In the genomic region with DNA sequence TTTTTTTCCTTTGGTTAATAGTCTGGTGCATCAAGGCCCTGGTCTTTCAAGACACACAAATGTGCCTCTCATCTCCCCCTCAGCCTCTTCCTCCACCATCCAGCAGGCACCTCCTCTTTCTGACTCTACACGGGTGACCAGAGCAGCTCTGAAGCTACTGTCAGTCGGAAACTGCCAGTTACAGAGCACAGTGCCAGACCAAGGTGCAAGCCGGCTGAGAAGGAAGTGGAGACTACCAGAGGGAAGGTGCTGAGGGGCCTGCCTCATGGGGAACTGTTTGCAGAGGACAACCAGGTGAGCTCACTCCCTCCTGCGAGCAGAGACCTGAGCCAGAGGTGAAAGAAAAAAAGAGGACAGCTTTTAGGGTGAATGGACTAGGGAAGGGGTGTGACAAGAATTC, we compare ENCODE assay signal across 25 mouse cellular contexts. TPM values are rescaled to one million over a fixed set of nuclear protein-coding genes. Genes with fewer than 3 reads are reported as not detected.
A peak's percentile ranks its signal among the peaks of the same experiment; 100 is the strongest.
DNase-seq lines count a peak whose midpoint lies in the region; ATAC-seq lines count a peak whose summit lies in the region.
"Had no signal": no experiment of that assay in that cellular context is flagged by ENCODE, and none has a peak within 500 bp of the region (broad histone marks: within the 10 kb centered on the region; RNA-seq: fewer than 3 reads in every experiment).

Gene Gcsam (plus strand): TSS at position 114 of the 400 bp plus-strand sequence.

- H3K4me3 ChIP-seq in liver, embryonic 13.5 days (replicated peaks): no peak within 1 kb of the TSS
- no peak within 1 kb of the TSS for H3K4me3 ChIP-seq in liver, embryonic 12.5 days
- no peak within 1 kb of the TSS for H3K4me3 ChIP-seq in intestine, embryonic 14.5 days (ENCODE audit: low read depth, low read length)
- H3K4me3 ChIP-seq in hindbrain, embryonic 16.5 days (ENCODE audit: low read length): no peak within 1 kb of the TSS
- no peak within 1 kb of the TSS for H3K4me3 ChIP-seq in kidney, embryonic 14.5 days (ENCODE audit: low read length)
- H3K4me3 ChIP-seq: heart, adult 2 months; heart, embryonic 15.5 days; hindbrain, embryonic 10.5 days; limb, embryonic 15.5 days; neural tube, embryonic 13.5 days had no signal

- no peaks in the 10 kb centered on the region for H3K36me3 ChIP-seq in liver, embryonic 13.5 days
- no peaks in the 10 kb centered on the region for H3K36me3 ChIP-seq in liver, embryonic 12.5 days
- H3K36me3 ChIP-seq in intestine, embryonic 14.5 days (ENCODE audit: control insufficient read depth, insufficient read depth, low read length): no peaks in the 10 kb centered on the region
- H3K36me3 ChIP-seq in hindbrain, embryonic 16.5 days (ENCODE audit: control insufficient read depth, insufficient read depth, low read length): no peaks in the 10 kb centered on the region
- H3K36me3 ChIP-seq in kidney, embryonic 14.5 days (ENCODE audit: control insufficient read depth, insufficient read depth, low read length): no peaks in the 10 kb centered on the region
- H3K36me3 ChIP-seq: heart, embryonic 15.5 days; hindbrain, embryonic 10.5 days; limb, embryonic 15.5 days; neural tube, embryonic 13.5 days had no signal

- H3K4me2 ChIP-seq in liver, embryonic 13.5 days: no peak within 1 kb of the TSS
- no peak within 1 kb of the TSS for H3K4me2 ChIP-seq in liver, embryonic 12.5 days
- H3K4me2 ChIP-seq in intestine, embryonic 14.5 days (ENCODE audit: low read length): no peak within 1 kb of the TSS
- no peak within 1 kb of the TSS for H3K4me2 ChIP-seq in hindbrain, embryonic 16.5 days (ENCODE audit: low read length)
- no peak within 1 kb of the TSS for H3K4me2 ChIP-seq in kidney, embryonic 14.5 days (replicated peaks; ENCODE audit: low read depth, low read length)
- H3K4me2 ChIP-seq: heart, embryonic 15.5 days; limb, embryonic 15.5 days; neural tube, embryonic 13.5 days had no signal

- no peak within 1 kb of the TSS for H3K27ac ChIP-seq in liver, embryonic 13.5 days
- no peak within 1 kb of the TSS for H3K27ac ChIP-seq in liver, embryonic 12.5 days
- peak within 1 kb of the TSS; percentile 34; the same call in 1 of the 2 replicates for H3K27ac ChIP-seq in intestine, embryonic 14.5 days (ENCODE audit: low read depth)
- H3K27ac ChIP-seq in hindbrain, embryonic 16.5 days (ENCODE audit: low read depth, low read length): no peak within 1 kb of the TSS
- no peak within 1 kb of the TSS for H3K27ac ChIP-seq in kidney, embryonic 14.5 days (ENCODE audit: low read depth, low read length)
- H3K27ac ChIP-seq: heart, adult 2 months; heart, embryonic 15.5 days; hindbrain, embryonic 10.5 days; limb, embryonic 15.5 days; neural tube, embryonic 13.5 days had no signal

- no peak for DNase-seq in liver, embryonic 13.5 days
- DNase-seq in A20 (ENCODE audit: low read depth, low spot score): peak; percentile 87
- no peak for DNase-seq in intestine, embryonic 14.5 days (ENCODE audit: low spot score)
- no peak for DNase-seq in embryo, embryonic 9.5 days (ENCODE audit: extremely low spot score)
- DNase-seq: adrenal gland, postnatal 25 days; B cell, adult 2 months; cerebellum, adult 11 months; cerebellum, postnatal 10 days; embryo, embryonic 11 days; heart, adult 2 months; lung, postnatal 4 days; midbrain, embryonic 14.5 days; right cerebral cortex, adult 18-20 months had no signal

- ATAC-seq in liver, embryonic 13.5 days (ENCODE audit: low read depth): 0 out of 2 replicates have a peak, but pooled peaks have one; percentile 12
- no peak for ATAC-seq in liver, embryonic 12.5 days
- ATAC-seq in intestine, embryonic 14.5 days (replicated peaks; ENCODE audit: low FRiP score, low TSS enrichment, low read depth): no peak
- ATAC-seq in megakaryocyte progenitor cell, adult 5-6 weeks (replicated peaks; ENCODE audit: poor library complexity): peak; percentile 45; the same call in 1 of the 2 replicates
- no peak for ATAC-seq in hindbrain, embryonic 16.5 days
- no peak for ATAC-seq in kidney, embryonic 14.5 days (ENCODE audit: low FRiP score, low TSS enrichment)
- ATAC-seq: inflammation-experienced regulatory T-cells, adult 6 months had no signal

- H3K9ac ChIP-seq in liver, embryonic 13.5 days: no peak within 1 kb of the TSS
- no peak within 1 kb of the TSS for H3K9ac ChIP-seq in liver, embryonic 12.5 days
- no peak within 1 kb of the TSS for H3K9ac ChIP-seq in intestine, embryonic 14.5 days (ENCODE audit: low read length)
- H3K9ac ChIP-seq in hindbrain, embryonic 16.5 days (ENCODE audit: low read depth, low read length): no peak within 1 kb of the TSS
- H3K9ac ChIP-seq in kidney, embryonic 14.5 days (ENCODE audit: low read depth, low read length): no peak within 1 kb of the TSS
- H3K9ac ChIP-seq: heart, embryonic 15.5 days; limb, embryonic 15.5 days; neural tube, embryonic 13.5 days had no signal

- H3K9me3 ChIP-seq in liver, embryonic 13.5 days (replicated peaks): no peaks in the 10 kb centered on the region
- no peaks in the 10 kb centered on the region for H3K9me3 ChIP-seq in liver, embryonic 12.5 days (replicated peaks)
- no peaks in the 10 kb centered on the region for H3K9me3 ChIP-seq in intestine, embryonic 14.5 days (ENCODE audit: control insufficient read depth, low read length)
- no peaks in the 10 kb centered on the region for H3K9me3 ChIP-seq in hindbrain, embryonic 16.5 days (ENCODE audit: control insufficient read depth, low read length)
- H3K9me3 ChIP-seq in kidney, embryonic 14.5 days (ENCODE audit: control insufficient read depth, low read length): no peaks in the 10 kb centered on the region
- H3K9me3 ChIP-seq: heart, embryonic 15.5 days; hindbrain, embryonic 10.5 days; limb, embryonic 15.5 days; neural tube, embryonic 13.5 days had no signal

- 22% methylated on average over 4 of the region's 4 CpGs for WGBS in liver, embryonic 13.5 days (ENCODE audit: insufficient replicate concordance)
- WGBS in liver, embryonic 12.5 days (ENCODE audit: insufficient replicate concordance): 22% methylated on average over 4 of the region's 4 CpGs
- 60% methylated on average over 4 of the region's 4 CpGs for WGBS in intestine, embryonic 14.5 days
- 81% methylated on average over 4 of the region's 4 CpGs for WGBS in hindbrain, embryonic 16.5 days
- WGBS in kidney, embryonic 14.5 days: 70% methylated on average over 4 of the region's 4 CpGs

- H3K27me3 ChIP-seq in liver, embryonic 13.5 days: no peaks in the 10 kb centered on the region
- H3K27me3 ChIP-seq in liver, embryonic 12.5 days (replicated peaks): no peaks in the 10 kb centered on the region
- H3K27me3 ChIP-seq in intestine, embryonic 14.5 days (replicated peaks; ENCODE audit: control insufficient read depth, insufficient read depth, low read length): no peaks in the 10 kb centered on the region
- H3K27me3 ChIP-seq in hindbrain, embryonic 16.5 days (replicated peaks; ENCODE audit: control insufficient read depth, insufficient read depth, low read length): no peaks in the 10 kb centered on the region
- no peaks in the 10 kb centered on the region for H3K27me3 ChIP-seq in kidney, embryonic 14.5 days (ENCODE audit: control insufficient read depth, insufficient read depth, low read length)
- H3K27me3 ChIP-seq: heart, embryonic 15.5 days; limb, embryonic 15.5 days; neural tube, embryonic 13.5 days had no signal

- no peaks in the 10 kb centered on the region for H3K4me1 ChIP-seq in liver, embryonic 13.5 days (replicated peaks)
- peaks cover 4% of the 10 kb centered on the region; the same call in 1 of the 2 replicates for H3K4me1 ChIP-seq in liver, embryonic 12.5 days
- no peaks in the 10 kb centered on the region for H3K4me1 ChIP-seq in intestine, embryonic 14.5 days (replicated peaks; ENCODE audit: control insufficient read depth, insufficient read depth, low read length)
- no peaks in the 10 kb centered on the region for H3K4me1 ChIP-seq in hindbrain, embryonic 16.5 days (ENCODE audit: control insufficient read depth, insufficient read depth, low read depth, low read length)
- H3K4me1 ChIP-seq in kidney, embryonic 14.5 days (ENCODE audit: control insufficient read depth, insufficient read depth, low read length): no peaks in the 10 kb centered on the region
- H3K4me1 ChIP-seq: heart, embryonic 15.5 days; hindbrain, embryonic 10.5 days; limb, embryonic 15.5 days; neural tube, embryonic 13.5 days had no signal

RNA-seq across cellular contexts. Expression of gene Gcsam, which starts in this region (rescaled TPM):
- polyA plus RNA-seq in liver, embryonic 13.5 days (2015; fragmentation: Nextera tagmentation; extraction: Ambion mirVana): 2.5 and 2.6 TPM in 2 replicates
- polyA plus RNA-seq in liver, embryonic 12.5 days (2016; fragmentation: Nextera tagmentation; extraction: Ambion mirVana): 1.8 and 2.3 TPM in 2 replicates
- polyA plus RNA-seq in intestine, embryonic 14.5 days (2014; fragmentation: Nextera tagmentation; extraction: Ambion mirVana): 0.09 TPM in 2 replicates
- 0.35 and 0.46 TPM in 2 replicates for total RNA-seq in megakaryocyte progenitor cell, adult 5-6 weeks (2015)
- total RNA-seq in megakaryocyte progenitor cell, adult 5-6 weeks (2017): 0.30 TPM in 1 of 2 replicates, not detected in the other
- 0.05 TPM in 1 of 2 replicates, not detected in the other for polyA plus RNA-seq in hindbrain, embryonic 16.5 days (2015; fragmentation: Nextera tagmentation; extraction: Ambion mirVana)
- 0.07 and 0.19 TPM in 2 replicates for polyA plus RNA-seq in kidney, embryonic 14.5 days (2014; fragmentation: Nextera tagmentation; extraction: Ambion mirVana)
- total RNA-seq: adrenal gland, postnatal 25 days; gastrocnemius, adult 8-10 months; left cerebral cortex, postnatal 36 days had no signal
- polyA plus RNA-seq: forebrain, embryonic 11.5 days; midbrain, embryonic 14.5 days had no signal

Comparison
In these comparisons a context has a peak if more than half of its experiments do, and no peak if none do; other contexts are left out.
1. Peak in ATAC-seq in megakaryocyte progenitor cell, adult 5-6 weeks; RNA of the gene not detected or under 1 TPM.